Mouse (Mus musculus) forebrain, embryonic 16.5 days (tissue): Measurements from ENCODE around the gene Rora. TPM values are rescaled to one million over a fixed set of nuclear protein-coding genes. Genes with fewer than 3 reads are reported as not detected.

Experiments used
- ATAC-seq: fragments of 200-750 bp; cut with Nextera tagmentation; 2 replicates; pipeline ENCODE4 v1.8.0; 2017; ENCODE audit warnings: mild to moderate bottlenecking, moderate library complexity
- H3K27ac ChIP-seq: fragments of 300-500 bp; sonication (generic); 2 replicates; pipeline ENCODE4 v1.5.1; 2014; ENCODE audit warnings: low read length, control low read depth
- H3K27me3 ChIP-seq: fragments of 300-500 bp; sonication (generic); replicated peaks from 2 replicates; pipeline ENCODE4 v1.6.1; 2014; ENCODE audit warnings: low read length; ENCODE audit not compliant: control insufficient read depth, insufficient read depth
- H3K36me3 ChIP-seq: fragments of 300-500 bp; sonication (generic); 2 replicates; pipeline ENCODE4 v1.6.1; 2014; ENCODE audit not compliant: control insufficient read depth, insufficient read depth
- H3K4me1 ChIP-seq: fragments of 300-500 bp; sonication (generic); replicated peaks from 2 replicates; pipeline ENCODE4 v1.6.1; 2014; ENCODE audit warnings: low read length; ENCODE audit not compliant: control insufficient read depth, insufficient read depth
- H3K4me2 ChIP-seq: fragments of 300-500 bp; sonication (generic); 2 replicates; pipeline ENCODE4 v1.6.1; 2014; ENCODE audit warnings: mild to moderate bottlenecking, low read length, control low read depth
- H3K4me3 ChIP-seq: fragments of 300-500 bp; sonication (generic); replicated peaks from 2 replicates; pipeline ENCODE4 v1.5.1; 2014; ENCODE audit warnings: mild to moderate bottlenecking, low read length, control low read depth
- H3K9ac ChIP-seq: fragments of 300-500 bp; sonication (generic); replicated peaks from 2 replicates; pipeline ENCODE4 v1.6.1; 2014; ENCODE audit warnings: low read depth, low read length, control low read depth
- H3K9me3 ChIP-seq: fragments of 300-500 bp; sonication (generic); 2 replicates; pipeline ENCODE4 v1.6.1; 2016; ENCODE audit warnings: low read length; ENCODE audit not compliant: control insufficient read depth
- WGBS: fragments of 180-500 bp; shearing (Covaris S2); extraction: QIAGEN DNeasy Blood & Tissue Kit; methylation state at CpG from one replicate; pipeline ENCODE4 v1.1.7; 2014; 5-methylcytosine and 5-hydroxymethylcytosine counted together
- polyA plus RNA-seq: library from polyadenylated mRNA; unstranded; fragments of >200 nt; fragmentation: Nextera tagmentation; extraction: Ambion mirVana; gene quantifications from 2 replicates; pipeline ENCODE4 v1.2.1, GENCODE M21; 2015

The Rora gene
- polyA plus RNA-seq, 1 experiment from 2014 or later, result 7.9 TPM

GRCm38 (mm10) chr9:69304492-69304891, 650.9 kb downstream of the Rora start:
- Histone ChIP-seq H3K9ac (no peak overlapping the region), H3K36me3 (no peaks in the 10 kb centered on the region), H3K9me3 (no peaks in the 10 kb centered on the region), H3K4me1 (peaks cover 10% of the 10 kb centered on the region), H3K27ac (no peak overlapping the region), H3K27me3 (peaks cover 3% of the 10 kb centered on the region), H3K4me3 (no peak overlapping the region), H3K4me2 (no peak overlapping the region)
- ATAC-seq, result no peak
- WGBS, result 77% methylated on average over 10 of the region's 10 CpGs

DNA sequence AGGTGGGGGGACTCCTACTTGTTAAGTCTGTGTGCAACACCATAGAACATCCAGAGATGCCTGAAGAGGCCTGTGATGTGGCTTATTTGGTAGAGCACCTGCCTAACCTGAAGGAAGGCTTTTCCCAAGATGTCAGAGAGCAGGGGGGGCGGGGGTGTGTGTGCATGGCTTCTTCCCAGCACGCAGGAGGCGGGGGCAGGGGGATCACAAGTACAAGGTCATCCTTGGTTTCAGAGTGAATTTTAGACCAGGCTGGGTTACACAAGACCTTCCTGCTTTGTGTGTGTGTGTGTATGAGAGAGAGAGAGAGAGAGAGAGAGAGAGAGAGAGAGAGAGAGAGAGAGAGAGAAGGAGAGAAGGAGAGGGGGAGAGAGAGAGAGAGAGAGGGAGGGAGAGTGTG, 651.4 kb downstream of the Rora start:
- H3K9me3 ChIP-seq, result no peaks in the 10 kb centered on the region
- no peak overlapping the region for H3K4me2 ChIP-seq
- no peak for ATAC-seq
- H3K9ac ChIP-seq, result no peak overlapping the region
- H3K4me3 ChIP-seq, result no peak overlapping the region
- peaks cover 3% of the 10 kb centered on the region for H3K27me3 ChIP-seq
- WGBS, result 75% methylated on average over 3 of the region's 3 CpGs
- H3K27ac ChIP-seq, result no peak overlapping the region
- no peaks in the 10 kb centered on the region for H3K36me3 ChIP-seq
- H3K4me1 ChIP-seq, result peaks cover 10% of the 10 kb centered on the region

DNA sequence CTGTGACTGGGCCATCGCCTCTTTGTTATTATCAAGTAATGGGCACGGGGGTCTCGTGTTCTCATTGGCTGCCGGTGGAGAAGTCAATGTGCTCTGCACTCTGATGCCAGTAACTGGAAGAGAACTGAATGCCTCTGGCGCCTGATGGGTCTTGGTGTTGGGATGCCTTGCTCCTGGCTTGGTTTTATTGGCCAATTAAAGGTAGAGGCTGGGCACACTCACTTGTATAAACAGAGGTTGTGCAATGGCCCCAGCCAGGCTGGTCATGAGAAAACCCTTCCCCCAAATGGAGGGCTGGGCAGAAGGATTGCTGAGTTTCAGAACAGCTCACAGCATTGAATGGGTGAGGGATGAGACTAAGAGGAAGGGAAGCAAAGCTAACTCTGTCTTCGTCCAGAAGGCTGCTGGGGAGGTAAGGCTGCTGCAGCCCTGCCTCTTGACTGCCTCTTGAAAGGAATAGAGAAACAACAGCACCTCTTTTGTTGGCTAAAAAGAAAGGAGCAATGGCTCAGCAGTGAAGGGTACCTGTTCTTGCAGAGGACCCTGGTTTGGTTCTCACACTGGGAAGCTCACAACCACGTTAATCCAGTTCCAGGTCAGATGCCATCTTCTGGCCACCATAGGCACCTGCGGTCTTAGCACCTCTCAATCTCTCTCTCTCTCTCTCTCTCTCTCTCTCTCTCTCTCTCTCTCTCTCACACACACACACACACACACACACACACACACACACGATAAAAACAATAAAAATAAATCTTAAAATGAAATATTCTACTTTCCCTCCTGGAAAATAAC, 653.3 kb downstream of the Rora start:
- H3K4me1 ChIP-seq, result peaks cover 14% of the 10 kb centered on the region
- H3K9me3 ChIP-seq, result no peaks in the 10 kb centered on the region
- no peak overlapping the region for H3K9ac ChIP-seq
- 77% methylated on average over 9 of the region's 9 CpGs for WGBS
- no peak overlapping the region for H3K27ac ChIP-seq
- no peak overlapping the region for H3K4me2 ChIP-seq
- no peaks in the 10 kb centered on the region for H3K36me3 ChIP-seq
- no peak overlapping the region for H3K4me3 ChIP-seq
- no peaks in the 10 kb centered on the region for H3K27me3 ChIP-seq
- no peak for ATAC-seq

- H3K4me1 ChIP-seq, result peaks cover 12% of the 10 kb centered on the region
- H3K4me3 ChIP-seq, result no peak overlapping the region
- H3K27ac ChIP-seq, result no peak overlapping the region
- 93% methylated on average over 11 of the region's 11 CpGs for WGBS
- H3K9me3 ChIP-seq, result no peaks in the 10 kb centered on the region
- no peak for ATAC-seq
- no peaks in the 10 kb centered on the region for H3K27me3 ChIP-seq
- no peak overlapping the region for H3K4me2 ChIP-seq
- H3K36me3 ChIP-seq, result no peaks in the 10 kb centered on the region
- no peak overlapping the region for H3K9ac ChIP-seq
These were observed 654.4 kb downstream of the Rora start for GRCm38 (mm10) chr9:69307974-69308373.

GRCm38 (mm10) chr9:69310524-69310923, 656.9 kb downstream of the Rora start:
- WGBS, result 36% methylated on average over 12 of the region's 12 CpGs
- no peak for ATAC-seq
- Histone ChIP-seq H3K4me1 (peaks cover 11% of the 10 kb centered on the region), H3K9me3 (no peaks in the 10 kb centered on the region), H3K9ac (no peak overlapping the region), H3K4me3 (no peak overlapping the region), H3K27ac (no peak overlapping the region), H3K36me3 (no peaks in the 10 kb centered on the region), H3K4me2 (no peak overlapping the region), H3K27me3 (no peaks in the 10 kb centered on the region)

DNA sequence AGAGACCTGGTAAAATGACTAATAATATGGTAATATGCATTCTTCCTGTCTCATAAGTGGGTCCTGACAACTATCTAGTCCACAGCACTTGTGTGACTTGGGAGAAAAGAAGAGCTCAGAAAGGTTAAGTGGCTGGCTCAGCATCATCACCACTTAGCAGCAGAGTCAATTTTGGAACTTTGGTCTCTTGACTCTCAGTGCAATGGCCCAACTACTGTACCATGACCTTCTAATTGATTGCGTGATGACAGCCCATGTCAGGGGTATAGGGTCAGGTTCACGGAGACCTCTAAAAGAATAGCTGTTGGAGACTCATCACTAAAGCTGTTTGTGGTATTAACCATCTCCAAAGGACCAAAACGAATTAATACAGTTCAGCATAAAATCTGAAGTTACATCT, 659.7 kb downstream of the Rora start:
- Histone ChIP-seq H3K9me3 (no peaks in the 10 kb centered on the region), H3K4me3 (no peak overlapping the region), H3K27me3 (no peaks in the 10 kb centered on the region), H3K36me3 (no peaks in the 10 kb centered on the region), H3K9ac (no peak overlapping the region), H3K4me2 (no peak overlapping the region), H3K4me1 (peaks cover 7% of the 10 kb centered on the region), H3K27ac (no peak overlapping the region)
- WGBS, result 87% methylated on average over 3 of the region's 3 CpGs
- no peak for ATAC-seq

GRCm38 (mm10) chr9:69314451-69315210, 661.0 kb downstream of the Rora start:
- Histone ChIP-seq H3K4me3 (no peak overlapping the region), H3K4me1 (peaks cover 7% of the 10 kb centered on the region), H3K27me3 (no peaks in the 10 kb centered on the region), H3K4me2 (no peak overlapping the region), H3K27ac (no peak overlapping the region), H3K9ac (no peak overlapping the region), H3K36me3 (no peaks in the 10 kb centered on the region), H3K9me3 (no peaks in the 10 kb centered on the region)
- no peak for ATAC-seq
- WGBS, result 88% methylated on average over 9 of the region's 9 CpGs

GRCm38 (mm10) chr9:69317527-69318115, 664.0 kb downstream of the Rora start:
- no peak for ATAC-seq
- Histone ChIP-seq H3K27ac (no peak overlapping the region), H3K4me2 (no peak overlapping the region), H3K27me3 (no peaks in the 10 kb centered on the region), H3K9me3 (no peaks in the 10 kb centered on the region), H3K4me3 (no peak overlapping the region), H3K9ac (no peak overlapping the region), H3K4me1 (no peaks in the 10 kb centered on the region; the same call in 1 of the 2 replicates), H3K36me3 (no peaks in the 10 kb centered on the region)
- 23% methylated on average over 3 of the region's 3 CpGs for WGBS

DNA sequence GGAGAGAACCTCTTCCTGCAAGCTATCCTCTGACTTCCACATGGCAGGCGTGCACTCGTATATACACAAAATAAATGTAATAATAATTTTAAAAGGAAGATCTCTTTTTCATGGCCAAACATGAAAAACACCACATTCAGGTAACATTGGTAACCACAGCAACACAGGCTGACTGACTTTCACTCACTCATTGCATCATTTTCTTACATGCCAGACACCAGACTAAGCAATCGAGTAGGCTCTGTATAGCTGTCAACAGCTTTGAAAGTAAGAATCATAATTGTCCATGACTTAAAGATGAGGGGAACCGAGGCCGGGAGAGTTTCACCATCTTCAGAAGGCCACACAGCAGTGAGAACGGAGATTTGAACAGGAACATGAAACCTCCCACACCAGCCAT, 665.8 kb downstream of the Rora start:
- Histone ChIP-seq H3K27me3 (no peaks in the 10 kb centered on the region), H3K27ac (no peak overlapping the region), H3K4me2 (no peak overlapping the region), H3K4me1 (no peaks in the 10 kb centered on the region; the same call in 1 of the 2 replicates), H3K9ac (no peak overlapping the region), H3K4me3 (no peak overlapping the region), H3K36me3 (no peaks in the 10 kb centered on the region), H3K9me3 (no peaks in the 10 kb centered on the region)
- no peak for ATAC-seq
- WGBS, result 95% methylated on average over 6 of the region's 6 CpGs
